Mouse (Mus musculus): ENCODE data around the gene Aph1a.

DNA sequence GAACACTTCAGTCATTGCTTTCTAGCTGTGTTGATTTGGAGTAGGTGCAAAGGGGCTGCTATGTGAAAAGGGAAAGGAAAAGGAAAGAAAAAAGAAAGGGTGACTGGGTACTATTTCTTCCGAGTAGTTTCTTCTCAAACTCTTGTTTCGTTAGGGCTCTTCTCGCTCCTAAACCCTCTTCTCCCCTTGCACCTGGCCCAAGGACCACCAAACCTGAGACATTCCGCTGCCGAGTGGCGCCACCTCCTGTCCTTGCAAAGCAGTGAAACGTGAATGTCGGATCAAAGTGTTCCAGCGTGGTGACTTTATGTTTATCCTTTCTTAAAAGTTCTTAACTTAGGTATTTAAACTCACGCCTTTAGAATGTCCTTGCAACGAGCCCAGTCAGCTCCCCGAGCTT lies 13.1 kb downstream of the Aph1a start:
- TF ChIP-seq CTCF (IDR thresholded peaks at IDR 0.05; ENCODE audit: extremely low read depth, insufficient read depth, insufficient read length, insufficient replicate concordance), result peak; percentile 92
- TF ChIP-seq POLR2A (IDR thresholded peaks at IDR 0.05; ENCODE audit: low read depth, low read length), result no peak
